Mouse (Mus musculus) cortical plate, adult 2 months (tissue): Measurements from ENCODE around the gene Tigar.

Experiments
- CTCF ChIP-seq: fragments of 200-500 bp; IDR thresholded peaks from 2 replicates; pipeline ENCODE4 v1.5.1; 2011; ENCODE audit warnings: mild to moderate bottlenecking, control low read depth, low read length; ENCODE audit not compliant: insufficient read depth; ENCODE audit errors: extremely low read depth
- POLR2A ChIP-seq: fragments of 200-500 bp; IDR thresholded peaks from 2 replicates; pipeline ENCODE4 v1.6.1; 2011; ENCODE audit warnings: mild to moderate bottlenecking, low read length, control low read depth; ENCODE audit not compliant: insufficient read depth; ENCODE audit errors: extremely low read depth

DNA sequence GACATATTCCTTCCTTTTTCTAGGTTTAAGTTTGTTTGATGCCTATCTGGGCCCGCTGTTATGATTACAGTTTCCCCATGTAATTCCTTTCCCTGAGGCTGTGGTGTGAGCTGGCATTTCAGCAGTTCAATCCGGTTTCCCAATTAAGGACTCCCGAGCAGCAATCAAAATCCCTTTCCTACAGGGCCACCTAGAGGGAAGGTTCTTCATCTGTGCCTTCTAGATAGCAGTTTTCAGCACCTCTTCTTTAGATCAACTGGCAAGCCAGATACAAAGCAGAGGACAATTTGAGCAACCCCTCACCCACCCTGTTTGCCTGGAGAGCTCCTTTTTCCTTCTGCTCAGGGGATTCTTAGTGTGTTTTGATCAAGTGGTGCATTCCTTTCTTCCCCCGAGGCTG is 22.6 kb downstream of the Tigar start:
- no peak for TF ChIP-seq POLR2A
- TF ChIP-seq CTCF: 0 out of 2 replicates have a peak, but pooled peaks have one; percentile 13
